Mouse (Mus musculus) spleen, postnatal 0 days (tissue): ENCODE results near the gene Txndc15. TPM values are rescaled to one million over a fixed set of nuclear protein-coding genes. Genes with fewer than 3 reads are reported as not detected.

Experiments used
- polyA plus RNA-seq: library from polyadenylated mRNA; unstranded; fragments of >200 nt; fragmentation: Nextera tagmentation; extraction: Ambion mirVana; gene quantifications from 2 replicates; pipeline ENCODE4 v1.2.1, GENCODE M21; 2015

The Txndc15 gene
- 31.5 and 33.1 TPM in 2 replicates for polyA plus RNA-seq

GRCm38 (mm10) chr13:55714501-55715166, at the start of gene Txndc15:
Gene Txndc15 (plus strand): TSS chr13:55714650.

DNA sequence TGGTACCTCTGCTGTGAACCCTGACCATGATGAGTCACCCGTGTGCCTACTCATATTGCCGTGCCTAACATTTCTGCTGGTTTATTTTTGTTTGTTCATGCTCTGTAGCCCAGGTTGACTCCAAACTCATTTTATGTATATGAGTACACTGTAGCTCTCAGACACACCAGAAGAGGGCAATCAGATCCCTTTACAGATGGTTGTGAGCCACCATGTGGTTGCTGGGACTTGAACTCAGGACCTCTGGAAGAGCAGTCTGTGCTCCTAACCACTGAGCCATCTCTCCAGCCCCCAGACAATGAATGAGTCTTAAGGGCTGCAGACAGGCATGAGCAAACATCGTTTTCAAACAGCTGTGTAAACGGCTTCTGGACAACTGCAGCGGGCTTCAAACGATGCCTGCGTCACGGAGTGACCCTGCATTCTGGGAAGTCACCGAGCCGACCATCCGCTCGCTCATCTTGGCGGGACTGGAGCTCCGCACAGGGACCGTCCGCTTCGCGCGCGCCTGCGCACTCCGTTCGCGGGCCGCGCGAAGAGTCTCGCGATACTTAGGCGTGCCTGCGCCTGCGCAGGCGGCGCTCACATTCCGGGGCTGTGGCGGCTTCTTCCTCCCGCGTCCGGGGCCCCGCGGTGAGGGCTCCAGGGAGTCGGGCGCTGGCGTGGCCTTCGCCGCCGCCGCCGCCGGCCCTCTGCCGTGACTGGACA, 21.8 kb upstream of the Txndc15 start, which contains the start of gene B230219D22Rik:
TSS of gene B230219D22Rik (plus strand) at position 590 of the 708 bp plus-strand sequence.

DNA sequence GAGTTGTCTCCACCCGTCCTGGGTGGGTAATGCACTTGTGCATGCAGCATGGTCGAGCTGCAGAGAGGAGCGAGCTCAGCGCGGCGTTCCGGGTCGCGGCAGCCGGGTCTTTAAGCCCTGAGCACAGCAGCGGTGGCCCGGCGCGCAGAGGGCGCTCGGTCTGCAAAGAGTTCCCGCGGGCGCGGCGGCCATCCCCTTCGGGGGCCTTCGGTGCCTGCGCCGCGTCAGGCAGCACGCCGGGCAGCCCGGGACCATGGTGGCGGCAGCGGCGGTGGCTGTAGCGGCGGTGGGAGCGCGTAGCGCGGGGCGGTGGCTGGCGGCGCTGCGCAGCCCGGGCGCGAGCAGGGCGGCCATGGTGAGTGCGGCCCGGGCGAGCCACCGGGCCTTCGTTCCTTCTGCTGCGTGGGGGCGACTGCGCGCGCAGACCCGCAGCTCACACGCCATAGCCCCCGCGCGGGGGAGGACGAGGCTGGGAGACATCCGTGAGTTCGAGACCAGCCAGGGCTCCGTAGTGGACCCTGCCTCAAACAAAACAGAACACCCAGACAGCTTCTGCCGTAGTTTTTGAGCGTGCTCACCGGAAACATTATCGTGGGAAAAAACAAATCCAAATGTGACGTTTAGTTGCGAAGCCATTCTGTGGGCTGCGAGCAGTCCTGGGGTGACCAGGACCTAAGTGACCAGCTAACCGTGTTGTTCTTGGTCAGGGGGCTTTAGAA, 12.8 kb downstream of the Txndc15 start, which contains the start of gene Pcbd2:
TSS of gene Pcbd2 (plus strand) at position 249 of the 719 bp plus-strand sequence.

Other genes with a start within 250 kb of the Txndc15 start
- gene Dbn1, start 226.5 kb upstream of the Txndc15 start, polyA plus RNA-seq: 16.3 and 20.8 TPM in 2 replicates
- 37.8 and 45.4 TPM in 2 replicates for gene Pdlim7, start 201.0 kb upstream of the Txndc15 start, polyA plus RNA-seq
- 36.9 and 49.7 TPM in 2 replicates for gene Dok3, start 185.4 kb upstream of the Txndc15 start, polyA plus RNA-seq
- gene Ddx41, start 178.0 kb upstream of the Txndc15 start, polyA plus RNA-seq: 29.2 and 35.3 TPM in 2 replicates
- gene Fam193b, start 143.5 kb upstream of the Txndc15 start, polyA plus RNA-seq: 15.4 and 18.8 TPM in 2 replicates
- gene Tmed9, start 140.9 kb upstream of the Txndc15 start, polyA plus RNA-seq: 68.1 and 69.0 TPM in 2 replicates
- gene B4galt7, start 114.8 kb upstream of the Txndc15 start, polyA plus RNA-seq: 7.9 and 9.8 TPM in 2 replicates
- 25.8 and 31.1 TPM in 2 replicates for gene Caml, start 91.6 kb upstream of the Txndc15 start, polyA plus RNA-seq
- gene Ddx46, start 79.6 kb upstream of the Txndc15 start, polyA plus RNA-seq: 25.3 and 27.0 TPM in 2 replicates
- gene B230219D22Rik, start 21.5 kb upstream of the Txndc15 start, polyA plus RNA-seq: 17.7 and 20.2 TPM in 2 replicates
- gene Pcbd2, start 12.7 kb downstream of the Txndc15 start, polyA plus RNA-seq: 52.6 and 57.8 TPM in 2 replicates
- 0.10 and 0.30 TPM in 2 replicates for gene Catsper3, start 69.9 kb downstream of the Txndc15 start, polyA plus RNA-seq
- 0.18 and 0.38 TPM in 2 replicates for gene Pitx1, start 121.5 kb downstream of the Txndc15 start, polyA plus RNA-seq